Mouse (Mus musculus) spleen, postnatal 36 days (tissue): ENCODE measurements around the gene Vmn1r115.
"Not testable (repeated sequence)": the region's sequence is repeated elsewhere in the genome, so short reads cannot be mapped to it uniquely, and the experiment has no call there.

Experiments used
- DNase-seq, 2 experiments: peaks; one replicate each; pipeline ENCODE4 v3.0.0; 2022; ENCODE audit warnings: low spot score in 2 of 2, mixed read lengths in 1 of 2

The Vmn1r115 gene

GRCm38 (mm10) chr7:20844885-20845284 lies at the start of gene Vmn1r115:
Gene Vmn1r115 (minus strand): TSS chr7:20844985.
- DNase-seq, result not testable (repeated sequence)

DNA sequence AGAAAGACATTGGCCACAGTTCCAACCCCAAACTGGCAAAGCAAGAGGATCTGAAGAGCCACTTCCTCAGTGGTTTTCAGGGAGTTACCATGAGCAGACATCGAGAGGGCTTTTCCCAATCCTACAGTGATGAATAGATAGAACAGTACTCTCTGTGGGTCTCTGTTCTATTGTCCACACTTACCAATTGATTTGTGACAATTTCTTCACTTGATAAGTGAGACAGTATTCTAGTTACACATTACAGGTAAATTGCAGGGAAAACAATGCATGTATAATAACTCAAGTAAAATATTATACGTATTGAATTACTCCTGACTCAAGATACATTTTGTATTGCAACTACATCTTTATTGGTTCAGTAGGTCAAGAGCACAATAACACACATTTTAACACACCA lies 39.2 kb upstream of the Vmn1r115 start, which contains the start of gene Vmn1r117:
Gene Vmn1r117, minus strand, starts transcription at position 101 of the 400 bp plus-strand sequence.
- DNase-seq, result not testable (repeated sequence)

DNA sequence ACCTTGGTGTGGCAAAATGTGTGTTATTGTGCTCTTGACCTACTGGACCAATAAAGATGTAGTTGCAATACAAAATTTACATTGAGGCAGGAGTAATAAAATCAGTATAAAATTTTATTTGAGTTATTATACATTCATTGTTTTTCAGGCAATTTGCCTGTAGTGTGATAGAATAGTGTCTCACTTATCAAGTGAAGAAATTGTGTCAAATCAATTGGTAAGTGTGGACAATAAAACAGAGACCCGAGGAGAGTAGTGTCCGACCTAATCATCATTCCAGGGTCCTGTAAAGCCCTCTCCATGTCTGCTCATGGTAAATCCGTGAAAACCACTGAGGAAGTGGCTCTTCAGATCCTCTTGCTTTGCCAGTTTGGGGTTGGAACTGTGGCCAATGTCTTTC lies 27.2 kb upstream of the Vmn1r115 start, which contains the start of gene Vmn1r116:
Gene Vmn1r116, plus strand, starts transcription at position 301 of the 400 bp plus-strand sequence.
- not testable (repeated sequence) for DNase-seq

- not testable (repeated sequence) for DNase-seq
Observed at GRCm38 (mm10) chr7:20812086-20812485, 32.7 kb downstream of the Vmn1r115 start, which contains the start of gene Vmn1r114. Gene Vmn1r114 (minus strand): TSS chr7:20812186.
